Mouse (Mus musculus) testis, adult 2 months (tissue): ENCODE results near the gene Bub1b. TPM values are rescaled to one million over a fixed set of nuclear protein-coding genes. Genes with fewer than 3 reads are reported as not detected.

Experiments used
- H3K27ac ChIP-seq: fragments of 200-500 bp; 2 replicates; pipeline ENCODE4 v1.5.1; 2012; ENCODE audit warnings: low read depth, low read length; ENCODE audit not compliant: control insufficient read depth, insufficient read depth
- H3K27me3 ChIP-seq: fragments of 200-500 bp; 2 replicates; pipeline ENCODE4 v1.6.1; 2012; ENCODE audit warnings: mild to moderate bottlenecking, low read length, moderate library complexity; ENCODE audit not compliant: control insufficient read depth, insufficient read depth
- H3K36me3 ChIP-seq: fragments of 200-500 bp; 2 replicates; pipeline ENCODE4 v1.6.1; 2012; ENCODE audit warnings: mild to moderate bottlenecking, low read length; ENCODE audit not compliant: control insufficient read depth, insufficient read depth
- H3K4me1 ChIP-seq: fragments of 200-500 bp; 2 replicates; pipeline ENCODE4 v1.6.1; 2012; ENCODE audit warnings: low read length; ENCODE audit not compliant: control insufficient read depth, insufficient read depth
- H3K4me3 ChIP-seq: fragments of 200-500 bp; 2 replicates; pipeline ENCODE4 v1.5.1; 2012; ENCODE audit warnings: low read depth, mild to moderate bottlenecking, low read length, moderate library complexity, mixed read lengths; ENCODE audit not compliant: control insufficient read depth
- CTCF ChIP-seq: fragments of 200-500 bp; IDR thresholded peaks from 2 replicates; pipeline ENCODE4 v1.5.1; 2012; ENCODE audit warnings: low read depth, mild to moderate bottlenecking, inconsistent platforms, low read length, moderate library complexity; ENCODE audit not compliant: control insufficient read depth, insufficient read depth, insufficient replicate concordance
- POLR2A ChIP-seq: fragments of 200-500 bp; IDR thresholded peaks from 2 replicates; pipeline ENCODE4 v1.6.1; 2012; ENCODE audit warnings: low read depth, mild to moderate bottlenecking, inconsistent platforms, low read length, moderate library complexity; ENCODE audit not compliant: control insufficient read depth
- polyA plus RNA-seq: library from polyadenylated mRNA; depleted of rRNA; stranded (reverse); fragments of >200 nt; gene quantifications from 2 replicates; pipeline ENCODE4 v1.2.3, GENCODE M21; 2012

Gene Bub1b
- polyA plus RNA-seq, 1 experiment, result 18.4 TPM

DNA sequence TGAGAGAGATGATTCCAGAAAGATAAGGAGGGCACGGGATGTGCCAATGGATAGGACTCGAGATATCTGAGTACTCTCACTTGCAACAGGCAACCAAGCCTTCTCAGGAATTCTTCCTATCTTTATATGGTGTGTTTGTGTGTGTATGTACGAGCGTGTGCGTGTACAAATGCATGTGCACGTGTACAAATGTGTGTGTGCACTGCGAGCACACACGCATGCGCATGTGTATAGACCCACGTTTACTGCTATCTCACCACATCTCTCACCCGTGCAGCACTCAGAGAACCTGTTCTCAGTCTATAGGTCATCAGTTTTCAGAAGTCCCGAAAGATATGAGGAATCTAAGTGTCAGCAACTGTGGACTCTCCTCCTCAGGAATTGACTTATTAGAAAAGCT is 61.5 kb downstream of the Bub1b start:
- no peak overlapping the region for H3K27ac ChIP-seq
- no peak overlapping the region for H3K4me3 ChIP-seq
- no peaks in the 10 kb centered on the region for H3K36me3 ChIP-seq
- H3K4me1 ChIP-seq, result peaks cover 10% of the 10 kb centered on the region
- TF ChIP-seq CTCF (no peak), POLR2A (no peak)
- no peaks in the 10 kb centered on the region for H3K27me3 ChIP-seq

GRCm38 (mm10) chr2:118659998-118660452 is 62.0 kb downstream of the Bub1b start:
- Histone ChIP-seq H3K27me3 (no peaks in the 10 kb centered on the region), H3K36me3 (no peaks in the 10 kb centered on the region), H3K4me1 (peaks cover 10% of the 10 kb centered on the region), H3K4me3 (peak overlapping the region; percentile 66), H3K27ac (peak overlapping the region; percentile 59)
- TF ChIP-seq POLR2A (no peak), CTCF (no peak)

DNA sequence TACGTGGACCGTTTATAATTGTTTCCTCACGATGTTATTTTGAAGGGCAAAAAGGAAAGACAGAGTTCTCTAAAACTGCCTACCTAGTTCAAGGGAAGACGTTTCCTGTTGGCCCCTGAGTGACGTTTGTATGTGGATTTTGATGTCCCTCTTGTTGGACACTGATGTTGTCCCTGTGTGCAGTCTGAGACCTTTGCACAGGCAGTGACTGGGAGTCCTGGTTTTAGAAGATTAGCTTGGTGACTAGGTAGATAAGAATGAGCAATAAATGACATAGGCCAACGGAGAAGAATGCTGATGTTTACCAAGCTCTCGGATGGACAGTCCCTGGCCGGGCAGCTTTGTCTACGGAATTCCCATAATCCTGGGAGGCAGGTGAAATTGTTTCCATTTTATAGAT is 63.9 kb downstream of the Bub1b start:
- Histone ChIP-seq H3K4me3 (no peak overlapping the region), H3K27ac (no peak overlapping the region), H3K27me3 (no peaks in the 10 kb centered on the region), H3K4me1 (peaks cover 10% of the 10 kb centered on the region), H3K36me3 (no peaks in the 10 kb centered on the region)
- TF ChIP-seq POLR2A (no peak), CTCF (no peak)

DNA sequence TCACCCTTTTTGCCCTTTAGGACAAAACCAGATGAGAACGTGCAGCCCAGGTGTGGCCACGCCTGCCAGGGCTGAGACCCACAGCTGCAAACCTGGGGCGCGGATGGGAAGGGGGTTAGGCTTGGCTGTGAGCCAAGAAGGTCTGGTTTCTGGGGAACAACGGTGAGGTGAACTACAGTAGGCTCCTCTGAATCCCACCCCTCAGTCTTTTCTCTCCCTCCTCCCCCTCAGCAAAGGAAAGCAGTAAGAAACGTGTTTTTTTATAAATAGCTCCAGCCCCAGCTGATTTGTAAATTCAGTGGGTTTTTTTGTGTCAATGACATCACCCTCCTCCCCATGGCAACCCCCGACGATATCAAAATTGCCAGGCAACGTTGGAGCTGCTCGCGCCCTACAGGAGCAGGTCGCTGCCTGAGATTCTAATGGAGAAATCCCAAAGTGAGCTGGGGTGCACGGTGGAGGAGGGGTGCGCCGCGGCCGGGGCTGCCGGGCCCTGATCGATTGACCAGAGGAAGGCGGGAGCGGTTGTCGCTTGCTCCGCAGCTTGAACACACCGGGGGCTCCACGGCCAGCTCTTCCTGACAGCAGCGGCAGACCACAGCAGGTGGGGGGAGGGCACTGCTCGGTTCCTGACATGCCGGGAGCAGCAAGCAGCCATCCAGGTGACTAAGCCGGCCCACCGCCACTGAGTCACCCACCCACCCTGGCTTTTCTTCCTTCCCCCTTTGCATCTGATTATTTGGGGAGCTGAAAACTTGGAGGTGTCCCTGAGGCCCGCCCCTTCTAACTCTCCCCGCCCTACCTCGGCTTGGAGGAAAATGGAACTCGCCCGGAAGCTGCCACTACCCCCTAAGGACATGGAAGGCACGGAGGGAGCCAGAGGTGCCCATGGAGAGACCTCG is 65.1 kb downstream of the Bub1b start, which contains the start of gene Pak6:
TSS of gene Pak6 (plus strand) at position 402 of the 902 bp plus-strand sequence.
- Histone ChIP-seq H3K27ac (no peak within 1 kb of the TSS), H3K4me3 (peak within 1 kb of the TSS; percentile 68), H3K4me1 (peaks cover 10% of the 10 kb centered on the region), H3K27me3 (no peaks in the 10 kb centered on the region), H3K36me3 (no peaks in the 10 kb centered on the region)
- TF ChIP-seq CTCF, result no peak
- no peak for TF ChIP-seq POLR2A

DNA sequence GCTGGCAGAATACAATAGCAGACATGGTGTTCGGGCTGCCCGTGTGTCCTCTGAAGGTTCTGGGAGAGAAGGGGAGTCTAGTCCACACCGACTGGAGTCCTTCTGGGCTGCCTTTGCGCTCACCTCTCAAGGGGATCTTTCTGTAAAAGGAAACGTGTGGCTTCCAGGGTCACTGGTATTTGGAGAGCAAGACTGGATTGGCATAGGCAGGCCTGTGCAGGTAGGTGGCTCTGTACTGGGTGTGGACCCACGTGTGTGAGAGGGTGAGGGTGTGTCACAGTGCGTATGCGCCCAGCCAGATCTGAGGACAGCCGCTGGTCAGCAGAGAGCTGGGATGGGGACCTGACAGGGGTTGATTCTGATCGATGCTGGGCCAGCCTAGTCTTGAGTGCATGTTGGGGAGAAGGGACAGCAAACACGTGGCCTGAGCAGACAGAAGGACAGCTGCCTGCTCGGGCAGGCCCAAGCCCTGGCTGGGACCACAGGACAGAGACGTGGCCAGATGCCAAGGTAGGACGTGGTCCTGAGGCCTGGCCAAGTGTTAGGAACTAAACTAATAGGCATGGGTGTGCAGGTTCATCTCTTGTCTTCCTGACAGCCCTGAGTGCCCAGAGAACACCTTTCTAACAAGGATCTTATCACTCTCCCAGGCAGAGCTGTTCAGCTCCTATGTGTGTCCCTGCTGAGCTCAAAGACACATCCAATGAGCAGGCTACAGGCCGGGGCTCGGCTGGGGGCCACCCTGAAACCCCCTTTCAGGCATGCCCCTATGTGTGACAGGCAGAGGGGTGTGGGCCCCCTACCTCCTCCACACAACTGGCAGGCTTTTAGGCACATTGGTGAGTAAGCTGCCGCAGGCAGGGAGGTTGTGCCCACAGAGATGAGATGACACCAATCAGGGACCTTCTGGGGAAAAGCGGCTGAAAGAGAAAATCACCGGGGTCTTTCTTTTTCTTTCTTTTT is 66.1 kb downstream of the Bub1b start:
- Histone ChIP-seq H3K4me3 (peak overlapping the region; percentile 68), H3K27me3 (no peaks in the 10 kb centered on the region), H3K36me3 (no peaks in the 10 kb centered on the region), H3K27ac (no peak overlapping the region), H3K4me1 (peaks cover 10% of the 10 kb centered on the region)
- TF ChIP-seq CTCF (no peak), POLR2A (0 out of 2 replicates have a peak, but pooled peaks have one; percentile 12)

DNA sequence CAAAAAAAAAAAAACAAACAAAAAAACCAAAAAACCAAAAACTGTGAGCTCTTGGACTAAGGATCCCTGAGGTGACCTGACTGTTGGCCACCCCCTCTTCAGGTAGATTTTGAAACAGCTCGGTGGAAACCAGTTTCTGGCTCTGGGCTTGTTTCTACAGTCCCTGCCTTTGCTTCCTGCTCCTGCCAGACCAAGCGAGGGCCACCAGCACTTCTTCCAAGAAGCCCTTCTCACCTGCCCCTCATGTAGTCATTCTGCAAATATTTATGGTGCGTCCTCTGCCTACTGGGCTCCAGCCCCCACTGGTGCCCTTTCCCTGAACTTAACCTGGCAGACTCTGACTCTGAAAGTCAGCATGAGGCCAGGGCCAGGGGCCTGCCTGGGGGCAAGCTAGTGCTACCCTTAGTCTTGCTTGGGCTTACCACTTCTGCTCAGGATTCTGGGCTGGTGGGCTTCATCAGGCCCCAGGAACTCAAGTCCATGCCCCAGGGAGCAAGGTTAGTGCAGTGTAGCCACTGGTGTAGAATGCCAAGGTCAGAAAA is 67.0 kb downstream of the Bub1b start:
- Histone ChIP-seq H3K27ac (no peak overlapping the region), H3K4me1 (peaks cover 10% of the 10 kb centered on the region), H3K4me3 (no peak overlapping the region), H3K27me3 (no peaks in the 10 kb centered on the region), H3K36me3 (no peaks in the 10 kb centered on the region)
- no peak for TF ChIP-seq CTCF
- no peak for TF ChIP-seq POLR2A

GRCm38 (mm10) chr2:118665616-118666015 is 67.6 kb downstream of the Bub1b start:
- Histone ChIP-seq H3K36me3 (no peaks in the 10 kb centered on the region), H3K4me1 (peaks cover 10% of the 10 kb centered on the region), H3K4me3 (no peak overlapping the region), H3K27ac (no peak overlapping the region), H3K27me3 (no peaks in the 10 kb centered on the region)
- TF ChIP-seq CTCF (no peak), POLR2A (no peak)
